Mouse (Mus musculus) ES-Bruce4 (cell line): ENCODE results near the gene Zmat5.

Source experiments
- CTCF ChIP-seq: IDR thresholded peaks from one replicate; pipeline ENCODE4 v1.8.1; 2011; ENCODE audit warnings: low read depth, low read length
- POLR2A ChIP-seq: IDR thresholded peaks from one replicate; pipeline ENCODE4 v1.8.1; 2011; ENCODE audit warnings: low read length; ENCODE audit not compliant: insufficient read depth

- TF ChIP-seq CTCF: no peak
- TF ChIP-seq POLR2A: no peak
These were observed 27.1 kb upstream of the Zmat5 start for GRCm38 (mm10) chr11:4677250-4677872.
